Mouse (Mus musculus): ENCODE data around the gene Kcnj12. TPM values are rescaled to one million over a fixed set of nuclear protein-coding genes. Genes with fewer than 3 reads are reported as not detected.

The Kcnj12 gene
- total RNA-seq, 4 experiments from 2014 or later: 6.7 to 7.8 (median 7.4) TPM

GRCm38 (mm10) chr11:61056871-61057270, 34.5 kb downstream of the Kcnj12 start:
- DNase-seq (ENCODE audit: low spot score in 2 of 2): no peak

- DNase-seq (ENCODE audit: low spot score in 2 of 2): no peak
These were observed 37.5 kb downstream of the Kcnj12 start for GRCm38 (mm10) chr11:61059691-61060457.

- DNase-seq (ENCODE audit: low spot score in 2 of 2): no peak
These were observed 38.3 kb downstream of the Kcnj12 start for GRCm38 (mm10) chr11:61060634-61061033.

- no peak for DNase-seq (ENCODE audit: low spot score in 2 of 2)
These were observed 40.4 kb downstream of the Kcnj12 start for GRCm38 (mm10) chr11:61062548-61063461.

- DNase-seq (ENCODE audit: low spot score in 2 of 2): no peak
These were observed 41.1 kb downstream of the Kcnj12 start for GRCm38 (mm10) chr11:61063503-61063902.

GRCm38 (mm10) chr11:61065620-61066019, 43.3 kb downstream of the Kcnj12 start:
- no peak for DNase-seq (ENCODE audit: low spot score in 2 of 2)

GRCm38 (mm10) chr11:61067133-61067835, 44.9 kb downstream of the Kcnj12 start:
- DNase-seq (ENCODE audit: low spot score in 2 of 2): no peak

- peak in 1 of 2 experiments; percentile 23 for DNase-seq (ENCODE audit: low spot score in 2 of 2)
These were observed 46.5 kb downstream of the Kcnj12 start for GRCm38 (mm10) chr11:61068866-61069265.

GRCm38 (mm10) chr11:61069645-61070044, 47.3 kb downstream of the Kcnj12 start:
- no peak for DNase-seq (ENCODE audit: low spot score in 2 of 2)

GRCm38 (mm10) chr11:61074646-61075317, 52.4 kb downstream of the Kcnj12 start:
- DNase-seq (ENCODE audit: low spot score in 2 of 2): no peak

GRCm38 (mm10) chr11:61075361-61076326, 53.3 kb downstream of the Kcnj12 start:
- no peak for DNase-seq (ENCODE audit: low spot score in 2 of 2)

GRCm38 (mm10) chr11:61081624-61082023, 59.3 kb downstream of the Kcnj12 start:
- no peak for DNase-seq (ENCODE audit: low spot score in 2 of 2)

GRCm38 (mm10) chr11:61090195-61090594, 67.8 kb downstream of the Kcnj12 start:
- no peak for DNase-seq (ENCODE audit: low spot score in 2 of 2)

- DNase-seq (ENCODE audit: low spot score in 2 of 2): no peak
These were observed 68.8 kb downstream of the Kcnj12 start for GRCm38 (mm10) chr11:61091192-61091591.

- peak; percentile 43 to 81 for DNase-seq (ENCODE audit: low spot score in 2 of 2)
These were observed 69.4 kb downstream of the Kcnj12 start for GRCm38 (mm10) chr11:61091642-61092262.

- DNase-seq (ENCODE audit: low spot score in 2 of 2): no peak
These were observed 75.7 kb downstream of the Kcnj12 start for GRCm38 (mm10) chr11:61098046-61098445.

- DNase-seq (ENCODE audit: low spot score in 2 of 2): no peak
These were observed 80.3 kb downstream of the Kcnj12 start for GRCm38 (mm10) chr11:61102397-61103339.

GRCm38 (mm10) chr11:61104241-61104901, 82.0 kb downstream of the Kcnj12 start:
- DNase-seq (ENCODE audit: low spot score in 2 of 2): peak; percentile 60 to 86

All from layer of hippocampus, adult 8-10 months (tissue).